Comparison of ENCODE assay signal across 19 mouse cellular contexts in genomic region chr15:4653706-4654105, GRCm38 (mm10).
DNase-seq lines count a peak whose midpoint lies in the region.
"Had no signal": no experiment of that assay in that cellular context is flagged by ENCODE, and none has a peak within 500 bp of the region (broad histone marks: within the 10 kb centered on the region; RNA-seq: fewer than 3 reads in every experiment).

No protein-coding gene starts in this region.

- H3K9me3 ChIP-seq in heart, embryonic 10.5 days, result no peaks in the 10 kb centered on the region
- H3K9me3 ChIP-seq: embryonic facial prominence, embryonic 12.5 days; forebrain, embryonic 10.5 days; G1E; heart, embryonic 13.5 days; hindbrain, embryonic 12.5 days had no signal

- DNase-seq in adrenal gland, adult 2 months, result peak; percentile 5
- no peak for DNase-seq in adrenal gland, postnatal 4 days (ENCODE audit: low spot score in 2 of 2)
- peak; percentile 91 for DNase-seq in heart, adult 11 months
- no peak for DNase-seq in heart, embryonic 10.5 days (ENCODE audit: low spot score)
- peak; percentile 34 for DNase-seq in kidney, adult 9 months
- DNase-seq in kidney, postnatal 14 days, result no peak
- DNase-seq in fibroblast of lung, adult 2 months (ENCODE audit: low read depth), result peak; percentile 91
- DNase-seq: adrenal gland, postnatal 25 days; B cell, adult 2 months; cerebellum, adult 8-10 months; cerebellum, postnatal 14 days; embryo, embryonic 11 days; gastrocnemius, postnatal 25 days; heart, postnatal 36 days had no signal

- no peaks in the 10 kb centered on the region for H3K27me3 ChIP-seq in heart, embryonic 10.5 days (ENCODE audit: insufficient read depth, poor library complexity, severe bottlenecking)
- H3K27me3 ChIP-seq: embryonic facial prominence, embryonic 12.5 days; heart, embryonic 13.5 days; hindbrain, embryonic 12.5 days had no signal

- WGBS in heart, embryonic 10.5 days, result 96% methylated on average over 1 of the region's 1 CpGs

- H3K36me3 ChIP-seq in heart, embryonic 10.5 days, result no peaks in the 10 kb centered on the region
- H3K36me3 ChIP-seq: embryonic facial prominence, embryonic 12.5 days; forebrain, embryonic 10.5 days; G1E; heart, embryonic 13.5 days; hindbrain, embryonic 12.5 days had no signal

- H3K27ac ChIP-seq in heart, embryonic 10.5 days, result no peak overlapping the region
- H3K27ac ChIP-seq: embryonic facial prominence, embryonic 12.5 days; forebrain, embryonic 10.5 days; heart, embryonic 13.5 days; hindbrain, embryonic 12.5 days had no signal

- no peaks in the 10 kb centered on the region for H3K4me1 ChIP-seq in heart, embryonic 10.5 days
- H3K4me1 ChIP-seq: embryonic facial prominence, embryonic 12.5 days; forebrain, embryonic 10.5 days; heart, embryonic 13.5 days; hindbrain, embryonic 12.5 days had no signal

- no peak overlapping the region for H3K4me3 ChIP-seq in heart, embryonic 10.5 days
- H3K4me3 ChIP-seq: embryonic facial prominence, embryonic 12.5 days; forebrain, embryonic 10.5 days; heart, embryonic 13.5 days; hindbrain, embryonic 12.5 days had no signal

Comparison
In these comparisons a context has a peak if more than half of its experiments do, and no peak if none do; other contexts are left out.
1. DNase-seq: peak in adrenal gland, adult 2 months (single experiment), heart, adult 11 months (single experiment), kidney, adult 9 months (single experiment) and fibroblast of lung, adult 2 months (single experiment); none in adrenal gland, postnatal 4 days (0 of 2), heart, embryonic 10.5 days (single experiment) and kidney, postnatal 14 days (single experiment).